Mouse (Mus musculus): Measurements from ENCODE around the gene Calcoco2. TPM values are rescaled to one million over a fixed set of nuclear protein-coding genes. Genes with fewer than 3 reads are reported as not detected.
"Not testable (repeated sequence)": the region's sequence is repeated elsewhere in the genome, so short reads cannot be mapped to it uniquely, and the experiment has no call there.

Gene Calcoco2
- polyA plus RNA-seq, 1 experiment from 2014 or later: not detected

- Histone ChIP-seq H3K4me1 (replicated peaks) (peaks cover 4% of the 10 kb centered on the region; the same call in 1 of the 2 replicates), H3K9me3 (replicated peaks) (no peaks in the 10 kb centered on the region), H3K36me3 (no peaks in the 10 kb centered on the region), H3K9ac (no peak overlapping the region), H3K27me3 (replicated peaks) (peaks cover 43% of the 10 kb centered on the region), H3K4me2 (no peak overlapping the region), H3K4me3 (no peak overlapping the region), H3K27ac (ENCODE audit: poor library complexity, severe bottlenecking) (no peak overlapping the region)
- ATAC-seq (ENCODE audit: insufficient number of reproducible peaks, low FRiP score): no peak
- 52% methylated on average over 3 of the region's 3 CpGs for whole genome bisulfite sequencing
Measured at GRCm38 (mm10) chr11:96119401-96119800, 7.6 kb upstream of the Calcoco2 start.

DNA sequence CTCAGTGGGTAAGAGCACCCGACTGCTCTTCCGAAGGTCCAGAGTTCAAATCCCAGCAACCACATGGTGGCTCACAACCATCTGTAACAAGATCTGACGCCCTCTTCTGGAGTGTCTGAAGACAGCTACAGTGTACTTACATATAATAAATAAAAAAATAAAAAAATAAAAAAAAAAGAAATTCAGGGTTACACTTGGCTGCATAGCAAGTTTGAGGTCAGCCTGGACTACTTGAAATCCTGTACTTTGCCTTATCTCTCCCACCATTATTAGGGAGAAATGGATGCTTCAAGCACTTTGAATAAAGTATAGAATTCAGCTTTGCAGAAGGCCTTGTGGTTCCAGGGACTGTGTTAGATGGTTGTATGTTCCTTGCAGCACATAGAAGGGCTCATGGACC, 5.2 kb upstream of the Calcoco2 start:
- H3K9me3 ChIP-seq (replicated peaks); H3K27ac ChIP-seq (ENCODE audit: poor library complexity, severe bottlenecking); H3K4me3 ChIP-seq; H3K36me3 ChIP-seq; ATAC-seq (ENCODE audit: insufficient number of reproducible peaks, low FRiP score); H3K4me2 ChIP-seq; H3K9ac ChIP-seq; H3K4me1 ChIP-seq (replicated peaks): not testable (repeated sequence)
- 67% methylated on average over 3 of the region's 3 CpGs for WGBS
- H3K27me3 ChIP-seq (replicated peaks): peaks cover 23% of the 10 kb centered on the region

GRCm38 (mm10) chr11:96116116-96116515, 4.4 kb upstream of the Calcoco2 start:
- Histone ChIP-seq H3K9ac (no peak overlapping the region), H3K36me3 (no peaks in the 10 kb centered on the region), H3K4me1 (replicated peaks) (no peaks in the 10 kb centered on the region), H3K27me3 (replicated peaks) (peaks cover 22% of the 10 kb centered on the region), H3K27ac (ENCODE audit: poor library complexity, severe bottlenecking) (no peak overlapping the region), H3K4me3 (no peak overlapping the region), H3K4me2 (no peak overlapping the region), H3K9me3 (replicated peaks) (no peaks in the 10 kb centered on the region)
- ATAC-seq (ENCODE audit: insufficient number of reproducible peaks, low FRiP score): no peak
- 83% methylated on average over 3 of the region's 3 CpGs for WGBS

DNA sequence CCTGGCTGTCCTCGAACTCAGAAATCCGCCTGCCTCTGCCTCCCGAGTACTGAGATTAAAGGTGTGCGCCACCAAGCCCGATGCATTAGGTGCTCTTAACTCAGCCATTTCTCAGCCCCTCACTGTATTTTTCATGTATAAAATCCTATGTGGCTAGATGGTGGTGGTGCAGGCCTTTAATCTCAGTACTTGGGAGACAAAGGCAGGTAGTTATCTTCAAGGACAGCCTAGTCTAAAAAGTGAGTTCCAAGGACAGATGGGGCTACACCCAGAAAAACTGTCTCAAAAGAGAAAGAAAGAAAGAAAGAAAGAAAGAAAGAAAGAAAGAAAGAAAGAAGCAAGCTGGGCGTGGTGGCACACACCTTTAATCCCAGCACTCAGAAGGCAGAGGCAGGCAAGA, 3.7 kb upstream of the Calcoco2 start:
- no peak for ATAC-seq (ENCODE audit: insufficient number of reproducible peaks, low FRiP score)
- H3K4me3 ChIP-seq: no peak overlapping the region
- peaks cover 17% of the 10 kb centered on the region for H3K27me3 ChIP-seq (replicated peaks)
- no peak overlapping the region for H3K9ac ChIP-seq
- no peaks in the 10 kb centered on the region for H3K9me3 ChIP-seq (replicated peaks)
- no peaks in the 10 kb centered on the region for H3K36me3 ChIP-seq
- WGBS: 87% methylated on average over 6 of the region's 6 CpGs
- no peak overlapping the region for H3K4me2 ChIP-seq
- no peaks in the 10 kb centered on the region for H3K4me1 ChIP-seq (replicated peaks)
- no peak overlapping the region for H3K27ac ChIP-seq (ENCODE audit: poor library complexity, severe bottlenecking)

- Histone ChIP-seq H3K4me1 (replicated peaks) (no peaks in the 10 kb centered on the region), H3K36me3 (no peaks in the 10 kb centered on the region), H3K9ac (no peak overlapping the region), H3K27ac (ENCODE audit: poor library complexity, severe bottlenecking) (no peak overlapping the region), H3K4me2 (no peak overlapping the region), H3K27me3 (replicated peaks) (peaks cover 9% of the 10 kb centered on the region; the same call in 1 of the 2 replicates), H3K4me3 (no peak overlapping the region), H3K9me3 (replicated peaks) (no peaks in the 10 kb centered on the region)
- WGBS: 55% methylated on average over 2 of the region's 2 CpGs
- no peak for ATAC-seq (ENCODE audit: insufficient number of reproducible peaks, low FRiP score)
Measured at GRCm38 (mm10) chr11:96114077-96114476, 2.3 kb upstream of the Calcoco2 start.

GRCm38 (mm10) chr11:96110950-96111349, 814 bp downstream of the Calcoco2 start:
- WGBS: 52% methylated on average over 2 of the region's 2 CpGs
- H3K4me2 ChIP-seq; ATAC-seq (ENCODE audit: insufficient number of reproducible peaks, low FRiP score); H3K4me1 ChIP-seq (replicated peaks); H3K36me3 ChIP-seq; H3K4me3 ChIP-seq; H3K9ac ChIP-seq; H3K27ac ChIP-seq (ENCODE audit: poor library complexity, severe bottlenecking); H3K9me3 ChIP-seq (replicated peaks): not testable (repeated sequence)
- peaks cover 10% of the 10 kb centered on the region; the same call in 1 of the 2 replicates for H3K27me3 ChIP-seq (replicated peaks)

DNA sequence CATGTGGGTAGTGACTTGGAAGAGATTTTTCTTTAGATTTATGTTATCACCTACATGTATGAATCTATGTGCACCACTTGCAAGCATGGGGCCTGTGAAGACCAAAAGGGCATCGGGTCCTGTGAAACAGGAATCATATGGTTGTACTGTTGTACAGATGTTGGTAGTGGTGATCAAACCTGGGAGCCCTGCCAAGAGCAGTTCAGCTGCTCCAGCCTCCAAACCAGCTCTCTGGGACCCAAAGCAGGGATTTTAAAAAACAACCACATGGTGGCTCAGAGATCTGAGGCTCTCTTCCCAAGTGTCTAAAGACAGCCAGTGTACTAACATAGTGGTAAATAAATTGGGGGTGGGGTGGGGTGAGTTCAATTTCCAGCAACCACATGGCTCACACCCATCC, 3.4 kb downstream of the Calcoco2 start:
- WGBS: 73% methylated on average over 1 of the region's 1 CpGs
- ATAC-seq (ENCODE audit: insufficient number of reproducible peaks, low FRiP score): no peak
- Histone ChIP-seq H3K4me3 (no peak overlapping the region), H3K4me2 (no peak overlapping the region), H3K4me1 (replicated peaks) (no peaks in the 10 kb centered on the region), H3K9me3 (replicated peaks) (no peaks in the 10 kb centered on the region), H3K27ac (ENCODE audit: poor library complexity, severe bottlenecking) (no peak overlapping the region), H3K27me3 (replicated peaks) (0 out of 2 replicates have a peak, but pooled peaks cover 14% of the 10 kb centered on the region), H3K9ac (no peak overlapping the region), H3K36me3 (no peaks in the 10 kb centered on the region)

- peak overlapping the region; percentile 27; the same call in 1 of the 2 replicates for H3K4me2 ChIP-seq
- H3K4me3 ChIP-seq: no peak overlapping the region
- H3K9ac ChIP-seq: no peak overlapping the region
- peak overlapping the region; percentile 54 for H3K27ac ChIP-seq (ENCODE audit: poor library complexity, severe bottlenecking)
- no peaks in the 10 kb centered on the region for H3K9me3 ChIP-seq (replicated peaks)
- 14% methylated on average over 3 of the region's 3 CpGs for WGBS
- no peak for ATAC-seq (ENCODE audit: insufficient number of reproducible peaks, low FRiP score)
- H3K27me3 ChIP-seq (replicated peaks): peaks cover 16% of the 10 kb centered on the region; the same call in 1 of the 2 replicates
- H3K4me1 ChIP-seq (replicated peaks): peaks cover 7% of the 10 kb centered on the region; the same call in 1 of the 2 replicates
- no peaks in the 10 kb centered on the region for H3K36me3 ChIP-seq
Measured at GRCm38 (mm10) chr11:96093361-96093760, 18.4 kb downstream of the Calcoco2 start.

DNA sequence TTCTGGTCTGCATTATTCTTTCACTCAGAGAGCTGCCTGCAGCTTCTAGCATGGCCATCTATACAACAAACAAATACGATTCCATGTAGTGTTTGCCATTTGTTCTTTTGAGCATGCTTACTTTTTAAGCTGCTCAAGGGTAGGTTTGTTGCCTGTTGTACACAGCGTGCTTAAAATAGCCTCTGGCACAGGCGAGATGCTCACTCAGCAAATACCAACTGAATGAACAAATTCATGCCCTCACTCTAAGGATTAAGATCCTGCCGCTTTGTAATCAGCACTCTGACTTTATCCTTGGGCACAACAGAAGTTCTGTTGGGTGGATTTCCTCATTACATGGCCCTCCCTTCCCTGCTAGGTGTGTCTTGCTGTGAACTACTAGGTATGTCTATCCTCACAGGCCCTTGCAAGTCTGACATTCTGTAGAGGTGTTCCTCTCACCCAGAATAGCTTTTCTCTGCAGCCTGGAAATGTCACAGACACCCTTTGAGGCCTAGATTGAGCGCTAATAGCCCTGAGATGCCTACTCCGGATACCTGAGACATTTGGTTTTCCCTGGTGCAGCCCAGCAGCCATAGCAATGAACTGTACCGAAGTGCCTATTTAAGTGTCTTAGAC, 19.0 kb downstream of the Calcoco2 start:
- no peak for ATAC-seq (ENCODE audit: insufficient number of reproducible peaks, low FRiP score)
- 29% methylated on average over 7 of the region's 7 CpGs for WGBS
- peak overlapping the region; percentile 27; the same call in 1 of the 2 replicates for H3K4me2 ChIP-seq

GRCm38 (mm10) chr11:96091073-96091472, 20.7 kb downstream of the Calcoco2 start:
- ATAC-seq (ENCODE audit: insufficient number of reproducible peaks, low FRiP score): no peak
- H3K9me3 ChIP-seq (replicated peaks): 0 out of 2 replicates have a peak, but pooled peaks cover 5% of the 10 kb centered on the region
- H3K9ac ChIP-seq: no peak overlapping the region
- H3K4me1 ChIP-seq (replicated peaks): peaks cover 7% of the 10 kb centered on the region; the same call in 1 of the 2 replicates
- 51% methylated on average over 2 of the region's 2 CpGs for WGBS
- H3K27ac ChIP-seq (ENCODE audit: poor library complexity, severe bottlenecking): no peak overlapping the region
- H3K36me3 ChIP-seq: no peaks in the 10 kb centered on the region
- H3K4me3 ChIP-seq: no peak overlapping the region
- no peak overlapping the region for H3K4me2 ChIP-seq
- H3K27me3 ChIP-seq (replicated peaks): 0 out of 2 replicates have a peak, but pooled peaks cover 8% of the 10 kb centered on the region

More for the DNA sequence above, 19.0 kb downstream of the Calcoco2 start:
- H3K4me1 ChIP-seq (replicated peaks): peaks cover 7% of the 10 kb centered on the region; the same call in 1 of the 2 replicates
- H3K9me3 ChIP-seq (replicated peaks): 0 out of 2 replicates have a peak, but pooled peaks cover 5% of the 10 kb centered on the region
- no peak overlapping the region for H3K4me3 ChIP-seq
- H3K27me3 ChIP-seq (replicated peaks): peaks cover 16% of the 10 kb centered on the region; the same call in 1 of the 2 replicates
- no peaks in the 10 kb centered on the region for H3K36me3 ChIP-seq
- peak overlapping the region; percentile 54 for H3K27ac ChIP-seq (ENCODE audit: poor library complexity, severe bottlenecking)
- H3K9ac ChIP-seq: no peak overlapping the region

DNA sequence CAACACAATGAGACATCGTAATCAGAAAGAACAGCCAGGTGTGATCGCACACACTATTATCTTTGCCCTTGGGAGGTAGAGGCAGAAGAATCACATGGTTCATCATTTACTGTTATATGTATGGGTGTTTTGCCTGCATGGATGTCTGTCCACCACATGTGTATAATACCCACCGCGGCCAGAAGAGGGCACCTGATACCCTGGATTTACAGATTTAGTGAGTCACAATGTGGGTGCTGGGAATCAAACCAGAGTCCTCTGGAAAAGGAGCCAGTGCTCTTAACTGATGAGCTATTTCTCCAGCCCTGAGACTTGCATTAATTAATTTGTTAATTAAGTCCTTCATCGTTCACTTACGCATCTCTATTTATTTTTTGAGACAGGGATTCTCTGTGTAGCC, 23.8 kb downstream of the Calcoco2 start:
- H3K4me2 ChIP-seq: no peak overlapping the region
- H3K9me3 ChIP-seq (replicated peaks): 0 out of 2 replicates have a peak, but pooled peaks cover 5% of the 10 kb centered on the region
- H3K4me1 ChIP-seq (replicated peaks): peaks cover 6% of the 10 kb centered on the region; the same call in 1 of the 2 replicates
- H3K4me3 ChIP-seq: no peak overlapping the region
- no peak overlapping the region for H3K9ac ChIP-seq
- no peaks in the 10 kb centered on the region for H3K27me3 ChIP-seq (replicated peaks)
- no peak overlapping the region for H3K27ac ChIP-seq (ENCODE audit: poor library complexity, severe bottlenecking)
- WGBS: 87% methylated on average over 6 of the region's 6 CpGs
- no peak for ATAC-seq (ENCODE audit: insufficient number of reproducible peaks, low FRiP score)
- no peaks in the 10 kb centered on the region for H3K36me3 ChIP-seq

All from heart, embryonic 12.5 days (tissue).